Mouse (Mus musculus): ENCODE results near the gene BC147527.
"Not testable (repeated sequence)": the region's sequence is repeated elsewhere in the genome, so short reads cannot be mapped to it uniquely, and the experiment has no call there.

DNA sequence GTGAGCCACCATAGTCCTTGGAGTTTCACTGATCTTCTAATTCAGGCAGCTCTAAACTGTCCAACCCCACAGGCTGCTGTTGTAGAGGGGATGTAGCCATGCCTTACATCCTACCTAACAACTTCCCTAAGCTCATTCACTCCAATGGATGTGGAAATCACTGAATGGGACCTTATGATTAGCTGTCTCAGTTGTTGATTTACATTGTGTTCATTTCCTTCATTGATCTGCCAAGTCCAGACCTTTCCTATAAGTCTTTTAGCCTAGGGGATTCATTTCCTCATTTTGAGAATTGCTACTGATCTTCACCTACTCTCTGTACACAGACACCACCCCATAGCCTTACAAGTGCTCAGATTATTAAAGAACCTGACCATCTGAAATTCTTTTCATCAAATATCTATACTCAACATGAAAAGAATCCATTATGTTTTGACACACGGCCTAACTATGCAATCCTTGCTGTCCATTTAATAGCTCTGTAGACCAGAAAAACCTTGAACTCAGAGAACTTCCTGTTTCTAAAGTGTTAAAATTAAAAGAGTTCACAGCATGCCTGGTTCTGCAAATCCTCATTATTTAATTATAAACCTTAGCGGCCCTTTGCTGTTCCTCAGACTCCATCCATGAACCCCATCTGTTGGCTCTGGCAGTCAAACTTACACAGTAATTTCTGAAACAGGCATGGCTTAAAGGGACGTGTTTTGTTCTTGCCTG is 48.8 kb upstream of the BC147527 start:
- not testable (repeated sequence) for TF ChIP-seq POLR2A (IDR thresholded peaks at IDR 0.05; ENCODE audit: insufficient read length, low read depth); USF1 (IDR thresholded peaks at IDR 0.05; ENCODE audit: low read depth); MAX (IDR thresholded peaks at IDR 0.05; ENCODE audit: low read depth); MYOG (IDR thresholded peaks at IDR 0.05; ENCODE audit: control insufficient read depth in 1 of 3, insufficient read depth in 1 of 3, insufficient read length in 2 of 3, low read depth in 2 of 3); MYOD1 (IDR thresholded peaks at IDR 0.05; ENCODE audit: control insufficient read depth in 1 of 3, insufficient read length in 2 of 3, low read depth in 2 of 3)

Measured in myocyte (in vitro differentiated cells).